ENCODE assay signal across 8 mouse cellular contexts in the genomic region with DNA sequence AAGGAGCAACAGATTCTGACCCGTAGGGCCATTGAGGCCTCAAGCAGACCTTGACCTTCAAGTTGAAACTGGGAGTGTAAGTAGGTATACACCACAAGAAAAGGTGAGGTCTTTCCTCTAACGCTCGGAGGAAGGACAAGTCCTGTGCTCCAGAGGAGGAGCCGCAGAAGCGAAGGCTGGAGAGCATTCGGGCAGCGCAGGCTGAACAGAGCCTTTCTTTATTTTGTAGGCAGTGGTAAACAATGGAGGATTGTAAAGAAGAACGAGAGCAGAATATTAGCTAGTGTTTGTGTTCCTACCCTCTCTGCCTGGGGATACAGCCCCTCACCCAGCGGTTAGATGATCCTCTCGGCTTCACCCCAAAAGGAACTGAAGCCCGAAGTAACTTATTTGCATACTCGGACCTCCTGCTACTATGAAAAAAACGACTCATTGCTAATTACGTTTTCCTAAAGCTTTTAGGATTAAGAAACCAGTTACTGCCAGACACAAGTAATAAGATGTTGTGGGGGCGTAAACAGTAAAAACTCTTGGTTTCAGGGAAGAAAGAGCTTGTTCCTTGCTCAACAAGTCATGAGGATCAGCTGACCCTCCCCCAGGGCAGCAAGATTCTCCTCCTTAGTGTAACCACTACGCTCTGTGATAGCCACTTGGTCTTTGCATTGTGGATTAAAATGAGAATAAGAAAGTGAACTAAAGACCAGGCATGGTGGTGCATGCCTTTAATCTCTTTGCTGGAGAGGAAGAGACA. TPM values are rescaled to one million over a fixed set of nuclear protein-coding genes. Genes with fewer than 3 reads are reported as not detected.
DNase-seq lines count a peak whose midpoint lies in the region; ATAC-seq and TF ChIP-seq lines count a peak whose summit lies in the region.

No protein-coding gene starts in this region.

- no peak for TF ChIP-seq CTCF in bone marrow, adult 2 months (IDR thresholded peaks at IDR 0.05; ENCODE audit: control insufficient read depth, insufficient read depth, low read length)
- TF ChIP-seq CTCF in liver, postnatal 0 days (IDR thresholded peaks at IDR 0.05; ENCODE audit: low read depth), result no peak
- TF ChIP-seq CTCF in stomach, postnatal 0 days (IDR thresholded peaks at IDR 0.05; ENCODE audit: low read depth), result no peak

- H3K9ac ChIP-seq in kidney, embryonic 16.5 days (replicated peaks; ENCODE audit: low read length), result 0 out of 2 replicates have a peak overlapping the region, but pooled peaks have one; percentile 3
- H3K9ac ChIP-seq in forebrain, embryonic 16.5 days (replicated peaks; ENCODE audit: low read depth, low read length), result 0 out of 2 replicates have a peak overlapping the region, but pooled peaks have one; percentile 8
- H3K9ac ChIP-seq in liver, postnatal 0 days (replicated peaks), result peak overlapping the region; percentile 49
- H3K9ac ChIP-seq in stomach, postnatal 0 days (ENCODE audit: low read length), result no peak overlapping the region; the same call in 1 of the 2 replicates

- H3K36me3 ChIP-seq in kidney, embryonic 16.5 days (ENCODE audit: insufficient read depth, low read length), result no peaks in the 10 kb centered on the region
- no peaks in the 10 kb centered on the region for H3K36me3 ChIP-seq in forebrain, embryonic 16.5 days (ENCODE audit: control insufficient read depth, insufficient read depth)
- peaks cover 13% of the 10 kb centered on the region for H3K36me3 ChIP-seq in liver, postnatal 0 days (replicated peaks; ENCODE audit: insufficient read depth, low read length)
- no peaks in the 10 kb centered on the region for H3K36me3 ChIP-seq in stomach, postnatal 0 days (ENCODE audit: control insufficient read depth, insufficient read depth, low read length)

- H3K9me3 ChIP-seq in kidney, embryonic 16.5 days (ENCODE audit: low read length), result 0 out of 2 replicates have a peak, but pooled peaks cover 3% of the 10 kb centered on the region
- H3K9me3 ChIP-seq in forebrain, embryonic 16.5 days (ENCODE audit: control insufficient read depth, low read length), result no peaks in the 10 kb centered on the region
- no peaks in the 10 kb centered on the region for H3K9me3 ChIP-seq in liver, postnatal 0 days (ENCODE audit: low read length)
- no peaks in the 10 kb centered on the region for H3K9me3 ChIP-seq in stomach, postnatal 0 days (ENCODE audit: control insufficient read depth, low read length)

- TF ChIP-seq EP300 in liver, postnatal 0 days (IDR thresholded peaks at IDR 0.05; ENCODE audit: low read depth), result no peak
- no peak for TF ChIP-seq EP300 in stomach, postnatal 0 days (optimal IDR thresholded peaks at IDR 0.05)

- DNase-seq in kidney, adult 8-10 months, result no peak
- DNase-seq in liver, postnatal 0 days, result peak; percentile 33
- DNase-seq in stomach, postnatal 0 days (ENCODE audit: low spot score), result peak; percentile 60
- no peak for DNase-seq in gastrocnemius, adult 8-10 months (ENCODE audit: low spot score in 2 of 2)
- DNase-seq in retina, embryonic 14.5 days (ENCODE audit: low spot score), result no peak

- TF ChIP-seq POLR2A in bone marrow, adult 2 months (IDR thresholded peaks at IDR 0.05; ENCODE audit: borderline replicate concordance, control insufficient read depth, low read depth, low read length), result no peak

- peak overlapping the region; percentile 99 for H3K27ac ChIP-seq in kidney, embryonic 16.5 days (ENCODE audit: low read length)
- H3K27ac ChIP-seq in bone marrow, adult 2 months (ENCODE audit: control insufficient read depth, insufficient read depth, low read depth, low read length, poor library complexity), result peak overlapping the region; percentile 96
- no peak overlapping the region for H3K27ac ChIP-seq in forebrain, embryonic 16.5 days (ENCODE audit: low read length)
- peak overlapping the region; percentile 98 for H3K27ac ChIP-seq in liver, postnatal 0 days (ENCODE audit: low read depth)
- H3K27ac ChIP-seq in stomach, postnatal 0 days (replicated peaks), result peak overlapping the region; percentile 99

- ATAC-seq in kidney, embryonic 16.5 days (ENCODE audit: low FRiP score, low TSS enrichment), result no peak
- no peak for ATAC-seq in forebrain, embryonic 16.5 days
- no peak for ATAC-seq in liver, postnatal 0 days
- no peak for ATAC-seq in stomach, postnatal 0 days (ENCODE audit: low FRiP score, low TSS enrichment)

- 41% methylated on average over 16 of the region's 16 CpGs for WGBS in kidney, embryonic 16.5 days
- 42% methylated on average over 16 of the region's 16 CpGs for WGBS in bone marrow, adult 2 months
- WGBS in forebrain, embryonic 16.5 days, result 9% methylated on average over 16 of the region's 16 CpGs
- WGBS in liver, postnatal 0 days (ENCODE audit: insufficient replicate concordance), result 33% methylated on average over 16 of the region's 16 CpGs
- 47% methylated on average over 16 of the region's 16 CpGs for WGBS in stomach, postnatal 0 days

- peaks cover 15% of the 10 kb centered on the region for H3K4me1 ChIP-seq in kidney, embryonic 16.5 days (ENCODE audit: insufficient read depth, low read length)
- peaks cover 2% of the 10 kb centered on the region; the same call in 1 of the 2 replicates for H3K4me1 ChIP-seq in bone marrow, adult 2 months (ENCODE audit: control insufficient read depth, insufficient read depth, low read length)
- peaks cover 39% of the 10 kb centered on the region for H3K4me1 ChIP-seq in forebrain, embryonic 16.5 days (replicated peaks; ENCODE audit: control insufficient read depth, insufficient read depth, low read length)
- peaks cover 14% of the 10 kb centered on the region for H3K4me1 ChIP-seq in liver, postnatal 0 days (ENCODE audit: insufficient read depth)
- H3K4me1 ChIP-seq in stomach, postnatal 0 days (replicated peaks; ENCODE audit: control insufficient read depth, insufficient read depth), result no peaks in the 10 kb centered on the region

- H3K27me3 ChIP-seq in kidney, embryonic 16.5 days (ENCODE audit: insufficient read depth, low read length), result no peaks in the 10 kb centered on the region
- H3K27me3 ChIP-seq in forebrain, embryonic 16.5 days (replicated peaks; ENCODE audit: control insufficient read depth, insufficient read depth, low read length), result no peaks in the 10 kb centered on the region
- H3K27me3 ChIP-seq in liver, postnatal 0 days (ENCODE audit: insufficient read depth, low read length), result no peaks in the 10 kb centered on the region
- H3K27me3 ChIP-seq in stomach, postnatal 0 days (ENCODE audit: control insufficient read depth, insufficient read depth, low read length), result no peaks in the 10 kb centered on the region

- no peak overlapping the region for H3K4me3 ChIP-seq in kidney, embryonic 16.5 days (ENCODE audit: low read length)
- H3K4me3 ChIP-seq in bone marrow, adult 2 months (replicated peaks; ENCODE audit: control insufficient read depth, low read depth, low read length), result peak overlapping the region; percentile 46
- H3K4me3 ChIP-seq in forebrain, embryonic 16.5 days (replicated peaks; ENCODE audit: low read length), result no peak overlapping the region
- peak overlapping the region; percentile 82 for H3K4me3 ChIP-seq in liver, postnatal 0 days (ENCODE audit: low read depth, low read length)
- H3K4me3 ChIP-seq in stomach, postnatal 0 days (ENCODE audit: low read depth, low read length), result no peak overlapping the region

- no peak overlapping the region for H3K4me2 ChIP-seq in kidney, embryonic 16.5 days (replicated peaks; ENCODE audit: low read depth, low read length)
- H3K4me2 ChIP-seq in forebrain, embryonic 16.5 days (ENCODE audit: low read length), result peak overlapping the region; percentile 8; the same call in 1 of the 2 replicates
- H3K4me2 ChIP-seq in liver, postnatal 0 days (ENCODE audit: low read depth, low read length), result peak overlapping the region; percentile 85
- H3K4me2 ChIP-seq in stomach, postnatal 0 days (replicated peaks; ENCODE audit: low read depth), result peak overlapping the region; percentile 15

RNA-seq across cellular contexts. Expression of gene Ppp1r15b, which starts 1.3 kb away (rescaled TPM):
- polyA plus RNA-seq in kidney, embryonic 16.5 days (2015; fragmentation: Nextera tagmentation; extraction: Ambion mirVana), result 45.7 and 47.7 TPM in 2 replicates
- 51.2 and 59.4 TPM in 2 replicates for polyA plus RNA-seq in bone marrow, adult 2 months (2011; ENCODE audit: insufficient read depth, insufficient read length, low replicate concordance, missing spikeins)
- polyA plus RNA-seq in forebrain, embryonic 16.5 days (2015; fragmentation: Nextera tagmentation; extraction: Ambion mirVana), result 36.3 and 40.3 TPM in 2 replicates
- 24.3 and 27.0 TPM in 2 replicates for polyA plus RNA-seq in liver, postnatal 0 days (2015; fragmentation: Nextera tagmentation; extraction: Ambion mirVana)
- 20.7 and 22.3 TPM in 2 replicates for polyA plus RNA-seq in stomach, postnatal 0 days (2015; fragmentation: Nextera tagmentation; extraction: Ambion mirVana)
- total RNA-seq in gastrocnemius, adult 8-10 months (2022), result 10 to 100 TPM; 14.8 to 18.2 (median 16.3) TPM

RNA-seq across cellular contexts. Expression of gene Plekha6, which starts 34.4 kb away (rescaled TPM):
- polyA plus RNA-seq in kidney, embryonic 16.5 days (2015; fragmentation: Nextera tagmentation; extraction: Ambion mirVana), result 8.5 and 9.7 TPM in 2 replicates
- 0.84 and 2.1 TPM in 2 replicates for polyA plus RNA-seq in bone marrow, adult 2 months (2011; ENCODE audit: insufficient read depth, insufficient read length, low replicate concordance, missing spikeins)
- polyA plus RNA-seq in forebrain, embryonic 16.5 days (2015; fragmentation: Nextera tagmentation; extraction: Ambion mirVana), result 10.7 and 11.7 TPM in 2 replicates
- 3.8 and 4.0 TPM in 2 replicates for polyA plus RNA-seq in liver, postnatal 0 days (2015; fragmentation: Nextera tagmentation; extraction: Ambion mirVana)
- polyA plus RNA-seq in stomach, postnatal 0 days (2015; fragmentation: Nextera tagmentation; extraction: Ambion mirVana), result 11.1 and 12.1 TPM in 2 replicates
- 10 to 100 TPM in 3 of 4 experiments, 1 to 10 TPM in 1; 6.6 to 15.1 (median 11.8) TPM for total RNA-seq in gastrocnemius, adult 8-10 months (2022)

Comparison
In these comparisons a context has a peak if more than half of its experiments do, and no peak if none do; other contexts are left out.
1. H3K4me3 ChIP-seq: peak in bone marrow, adult 2 months (single experiment) and liver, postnatal 0 days (single experiment); none in kidney, embryonic 16.5 days (single experiment), forebrain, embryonic 16.5 days (single experiment) and stomach, postnatal 0 days (single experiment).
2. DNase-seq: peak in liver, postnatal 0 days (single experiment) and stomach, postnatal 0 days (single experiment); none in kidney, adult 8-10 months (0 of 2), gastrocnemius, adult 8-10 months (0 of 2) and retina, embryonic 14.5 days (single experiment).